Mouse (Mus musculus): ENCODE data around the gene H2-DMb1. TPM values are rescaled to one million over a fixed set of nuclear protein-coding genes. Genes with fewer than 3 reads are reported as not detected.

Gene H2-DMb1
- polyA plus RNA-seq, 1 experiment from 2014 or later: 2.6 TPM

DNA sequence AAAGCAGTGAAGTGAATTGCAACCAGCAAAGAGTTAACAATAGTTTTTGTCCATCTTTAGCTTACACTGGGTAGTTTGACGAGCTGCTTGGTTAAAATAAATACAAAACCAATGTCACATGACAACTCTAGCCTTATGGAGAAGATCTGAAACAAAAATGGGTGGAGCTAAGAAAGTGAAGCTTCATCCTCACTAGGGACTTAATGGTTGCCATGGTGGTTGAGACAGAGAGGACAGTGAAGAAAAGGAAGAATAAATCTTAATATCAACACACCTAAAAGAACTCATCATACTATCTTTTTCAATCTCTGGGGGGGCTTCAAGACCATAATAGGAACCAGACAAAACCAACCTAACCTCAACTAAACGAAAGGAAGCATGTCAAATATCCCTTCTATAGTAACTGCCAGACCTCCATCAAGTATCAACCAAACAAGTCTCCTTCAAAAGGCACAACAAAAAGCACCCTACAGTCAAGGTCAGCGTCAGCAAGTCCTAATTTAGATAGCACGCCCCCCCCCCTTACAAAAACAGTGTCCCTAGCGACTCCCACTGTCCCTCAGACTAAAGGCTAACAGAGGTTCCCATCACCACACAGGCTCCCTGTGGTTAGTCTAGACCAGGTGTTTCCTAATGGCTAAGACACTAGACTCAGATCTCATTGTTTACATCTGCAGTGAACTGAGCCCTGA lies 35.3 kb upstream of the H2-DMb1 start:
- Histone ChIP-seq H3K27me3 (ENCODE audit: control insufficient read depth, insufficient read depth, low read length) (no peaks in the 10 kb centered on the region), H3K9ac (ENCODE audit: low read length) (peak overlapping the region; percentile 83), H3K36me3 (ENCODE audit: control insufficient read depth, insufficient read depth, low read length) (peaks cover 42% of the 10 kb centered on the region), H3K4me3 (ENCODE audit: low read depth, low read length) (peak overlapping the region; percentile 94), H3K4me1 (replicated peaks; ENCODE audit: control insufficient read depth, insufficient read depth) (no peaks in the 10 kb centered on the region), H3K4me2 (replicated peaks; ENCODE audit: low read depth) (peak overlapping the region; percentile 84), H3K9me3 (ENCODE audit: control insufficient read depth, low read length) (no peaks in the 10 kb centered on the region), H3K27ac (replicated peaks) (no peak overlapping the region)
- 0% methylated on average over 5 of the region's 5 CpGs for WGBS
- TF ChIP-seq CTCF (IDR thresholded peaks at IDR 0.05; ENCODE audit: low read depth) (no peak), EP300 (optimal IDR thresholded peaks at IDR 0.05) (no peak)
- ATAC-seq (ENCODE audit: low FRiP score, low TSS enrichment) (no peak), DNase-seq (ENCODE audit: low spot score) (no peak)

DNA sequence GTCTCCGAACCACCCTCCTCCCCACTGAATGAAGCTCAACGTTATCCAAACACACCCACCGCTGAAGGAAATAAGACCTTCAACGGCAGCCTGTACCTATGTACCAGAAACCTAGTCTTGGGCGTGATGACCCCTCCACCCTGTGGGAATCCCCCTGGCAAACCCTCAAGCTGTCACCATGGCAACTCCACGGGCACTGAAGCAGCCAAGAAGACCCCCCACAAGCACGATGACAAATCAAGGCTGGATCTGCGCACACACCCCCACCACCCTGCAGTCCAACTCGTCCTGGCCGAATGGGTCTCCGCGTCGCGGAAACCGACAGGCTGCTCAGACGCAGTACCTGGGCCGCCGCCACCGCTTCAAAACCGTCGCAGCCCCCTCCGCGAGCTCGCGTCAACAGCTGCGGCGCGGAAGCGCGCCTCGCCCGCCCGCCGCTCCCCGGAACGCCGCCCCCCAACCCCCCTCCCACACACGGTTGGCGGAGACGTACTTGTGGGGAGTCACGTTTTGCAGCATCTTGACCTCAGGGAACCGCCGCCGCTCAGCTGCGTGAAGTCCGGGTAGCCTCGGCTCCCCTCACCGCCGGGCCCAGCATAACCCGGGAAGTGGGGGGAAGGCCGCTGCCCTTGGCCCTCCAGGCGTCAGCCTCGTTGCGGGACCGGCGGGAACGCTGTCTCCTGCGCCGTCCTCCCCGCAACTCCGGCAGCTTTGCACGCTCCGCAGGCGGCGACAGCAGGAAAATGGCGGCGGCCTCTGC lies 34.6 kb upstream of the H2-DMb1 start:
- under 1% methylated on average over 51 of the region's 67 CpGs for WGBS
- Histone ChIP-seq H3K27ac (replicated peaks) (peak overlapping the region; percentile 100), H3K36me3 (ENCODE audit: control insufficient read depth, insufficient read depth, low read length) (peaks cover 35% of the 10 kb centered on the region), H3K4me1 (replicated peaks; ENCODE audit: control insufficient read depth, insufficient read depth) (no peaks in the 10 kb centered on the region), H3K4me2 (replicated peaks; ENCODE audit: low read depth) (peak overlapping the region; percentile 84), H3K4me3 (ENCODE audit: low read depth, low read length) (peak overlapping the region; percentile 94), H3K9ac (ENCODE audit: low read length) (peak overlapping the region; percentile 83), H3K9me3 (ENCODE audit: control insufficient read depth, low read length) (no peaks in the 10 kb centered on the region), H3K27me3 (ENCODE audit: control insufficient read depth, insufficient read depth, low read length) (no peaks in the 10 kb centered on the region)
- TF ChIP-seq CTCF (IDR thresholded peaks at IDR 0.05; ENCODE audit: low read depth) (no peak), EP300 (optimal IDR thresholded peaks at IDR 0.05) (no peak)
- no peak for ATAC-seq (ENCODE audit: low FRiP score, low TSS enrichment)
- peak; percentile 53 for DNase-seq (ENCODE audit: low spot score)

DNA sequence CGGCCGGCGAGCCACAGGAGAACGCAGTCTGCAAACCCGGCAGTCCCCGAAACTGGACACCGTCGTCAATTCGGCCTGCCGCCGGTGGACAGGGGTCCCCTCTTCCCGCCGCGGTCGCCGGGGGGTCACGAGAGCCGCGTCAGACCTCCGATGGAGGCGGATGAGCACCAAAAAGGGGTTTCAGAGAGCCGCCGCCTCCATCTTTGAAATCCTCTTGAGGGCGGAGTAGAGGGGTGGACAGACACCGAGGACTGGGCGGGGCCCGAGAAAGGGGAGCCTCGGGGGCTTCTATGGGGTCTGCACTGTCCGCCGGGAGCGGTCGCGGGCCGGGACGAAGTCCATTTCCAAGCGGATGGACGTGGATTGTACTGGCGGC lies 34.0 kb upstream of the H2-DMb1 start:
- peaks cover 2% of the 10 kb centered on the region; the same call in 1 of the 2 replicates for H3K4me1 ChIP-seq (replicated peaks; ENCODE audit: control insufficient read depth, insufficient read depth)
- TF ChIP-seq EP300 (optimal IDR thresholded peaks at IDR 0.05): no peak
- TF ChIP-seq CTCF (IDR thresholded peaks at IDR 0.05; ENCODE audit: low read depth): no peak
- peak overlapping the region; percentile 84 for H3K4me2 ChIP-seq (replicated peaks; ENCODE audit: low read depth)
- DNase-seq (ENCODE audit: low spot score) (no peak), ATAC-seq (ENCODE audit: low FRiP score, low TSS enrichment) (no peak; the same call in 1 of the 2 replicates)
- H3K9me3 ChIP-seq (ENCODE audit: control insufficient read depth, low read length): no peaks in the 10 kb centered on the region
- peak overlapping the region; percentile 94 for H3K4me3 ChIP-seq (ENCODE audit: low read depth, low read length)
- H3K9ac ChIP-seq (ENCODE audit: low read length): peak overlapping the region; percentile 83
- peaks cover 29% of the 10 kb centered on the region for H3K36me3 ChIP-seq (ENCODE audit: control insufficient read depth, insufficient read depth, low read length)
- WGBS: under 1% methylated on average over 36 of the region's 38 CpGs
- no peaks in the 10 kb centered on the region for H3K27me3 ChIP-seq (ENCODE audit: control insufficient read depth, insufficient read depth, low read length)
- H3K27ac ChIP-seq (replicated peaks): peak overlapping the region; percentile 100

DNA sequence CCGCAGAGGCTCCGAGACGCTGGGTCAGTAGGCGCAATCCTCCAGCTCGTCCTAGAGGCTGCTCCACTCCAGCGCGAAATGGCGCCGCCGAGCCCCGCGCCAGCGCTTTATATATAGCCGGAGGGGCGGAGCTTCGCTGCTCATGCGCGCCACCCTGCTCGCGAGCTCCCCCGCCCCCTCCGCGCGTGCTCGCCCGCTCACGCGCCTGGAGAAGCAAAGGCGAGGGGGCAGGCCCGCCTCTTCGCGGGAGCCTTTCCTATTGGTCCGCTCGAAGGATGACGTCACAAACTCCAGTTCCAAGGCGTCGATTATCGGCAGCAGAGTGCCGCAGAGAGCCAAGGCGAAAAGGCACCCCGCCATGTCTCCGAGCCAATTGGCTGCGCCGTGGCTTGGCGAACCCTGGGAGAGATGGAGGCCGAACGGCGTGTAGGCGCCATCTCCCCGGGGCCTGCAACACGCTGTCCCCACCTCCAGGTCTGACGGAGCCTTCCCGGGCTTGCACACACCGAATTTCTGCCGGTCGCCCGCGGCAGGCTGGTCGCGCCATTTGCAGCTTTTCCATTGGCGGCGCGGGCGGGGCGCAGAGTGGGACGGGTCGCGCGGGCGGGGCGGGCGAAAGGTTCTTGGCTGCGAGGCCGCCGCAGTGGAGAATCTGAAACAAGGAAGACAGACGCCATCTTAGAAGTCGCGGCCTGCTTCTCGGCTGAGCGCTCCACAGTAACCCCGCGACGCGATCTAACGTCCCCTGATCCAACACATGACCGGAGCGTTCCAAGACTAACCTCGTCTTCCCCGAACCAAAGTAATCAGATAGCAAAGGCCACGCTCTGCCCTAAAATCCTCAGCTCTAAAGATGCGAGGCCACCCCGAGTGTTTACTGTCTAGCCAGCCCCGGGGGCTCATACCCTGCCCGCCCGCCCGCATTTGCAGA lies 33.4 kb upstream of the H2-DMb1 start, which contains the start of gene H2-DMa:
H2-DMa (plus strand) TSS at position 293 of the 931 bp plus-strand sequence.
- under 1% methylated on average over 96 of the region's 96 CpGs for WGBS

DNA sequence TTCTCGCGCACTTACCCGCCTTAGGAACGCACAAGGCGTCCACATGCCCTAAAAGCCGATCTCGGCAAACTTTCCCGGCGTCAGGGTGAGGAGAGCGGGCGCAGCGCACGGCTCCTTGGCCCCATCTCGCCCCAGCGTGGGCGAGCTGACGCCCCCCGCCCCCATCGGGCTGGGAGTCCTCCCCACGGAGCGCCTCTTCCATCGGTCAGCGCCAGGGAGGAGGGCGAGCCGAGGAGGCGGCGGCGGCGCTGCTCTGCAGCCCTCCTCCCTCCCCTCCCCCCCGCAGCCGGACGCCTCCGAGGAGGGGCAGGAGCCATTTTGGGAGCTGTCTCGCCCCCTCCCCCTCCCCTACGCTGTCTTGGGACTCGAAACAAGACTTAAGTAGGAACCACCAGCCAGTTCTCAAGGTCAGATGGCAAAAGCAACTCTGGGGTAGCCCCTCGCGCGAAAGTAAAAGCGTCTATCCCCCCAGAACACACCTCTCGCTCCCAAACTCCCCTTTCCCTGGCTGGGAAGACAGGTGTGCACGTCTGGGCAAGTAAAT lies 32.6 kb upstream of the H2-DMb1 start:
- peak overlapping the region; percentile 95 for H3K4me2 ChIP-seq (replicated peaks; ENCODE audit: low read depth)
- peaks cover 17% of the 10 kb centered on the region for H3K36me3 ChIP-seq (ENCODE audit: control insufficient read depth, insufficient read depth, low read length)
- TF ChIP-seq CTCF (IDR thresholded peaks at IDR 0.05; ENCODE audit: low read depth) (peak; percentile 19; the same call in 1 of the 2 replicates), EP300 (optimal IDR thresholded peaks at IDR 0.05) (no peak)
- H3K4me1 ChIP-seq (replicated peaks; ENCODE audit: control insufficient read depth, insufficient read depth): peaks cover 2% of the 10 kb centered on the region; the same call in 1 of the 2 replicates
- H3K27me3 ChIP-seq (ENCODE audit: control insufficient read depth, insufficient read depth, low read length): no peaks in the 10 kb centered on the region
- under 1% methylated on average over 32 of the region's 42 CpGs for WGBS
- H3K9me3 ChIP-seq (ENCODE audit: control insufficient read depth, low read length): no peaks in the 10 kb centered on the region
- H3K4me3 ChIP-seq (ENCODE audit: low read depth, low read length): peak overlapping the region; percentile 94
- H3K9ac ChIP-seq (ENCODE audit: low read length): peak overlapping the region; percentile 96
- DNase-seq (ENCODE audit: low spot score): peak; percentile 93
- peak overlapping the region; percentile 100 for H3K27ac ChIP-seq (replicated peaks)
- peak; percentile 15 for ATAC-seq (ENCODE audit: low FRiP score, low TSS enrichment)

More for the DNA sequence above, 33.4 kb upstream of the H2-DMb1 start, which contains the start of gene H2-DMa:
- Histone ChIP-seq H3K4me1 (replicated peaks; ENCODE audit: control insufficient read depth, insufficient read depth) (peaks cover 2% of the 10 kb centered on the region; the same call in 1 of the 2 replicates), H3K27me3 (ENCODE audit: control insufficient read depth, insufficient read depth, low read length) (no peaks in the 10 kb centered on the region), H3K4me3 (ENCODE audit: low read depth, low read length) (peak within 1 kb of the TSS; percentile 94), H3K4me2 (replicated peaks; ENCODE audit: low read depth) (peak within 1 kb of the TSS; percentile 95), H3K27ac (replicated peaks) (peak within 1 kb of the TSS; percentile 100), H3K9me3 (ENCODE audit: control insufficient read depth, low read length) (no peaks in the 10 kb centered on the region), H3K9ac (ENCODE audit: low read length) (peak within 1 kb of the TSS; percentile 96), H3K36me3 (ENCODE audit: control insufficient read depth, insufficient read depth, low read length) (peaks cover 24% of the 10 kb centered on the region)
- TF ChIP-seq EP300 (optimal IDR thresholded peaks at IDR 0.05): peak; percentile 68
- TF ChIP-seq CTCF (IDR thresholded peaks at IDR 0.05; ENCODE audit: low read depth): peak; percentile 22; the same call in 1 of the 2 replicates
- DNase-seq (ENCODE audit: low spot score): peak; percentile 98
- ATAC-seq (ENCODE audit: low FRiP score, low TSS enrichment): peak; percentile 78

Measured in stomach, postnatal 0 days (tissue).